Mouse (Mus musculus) fibroblast of lung, adult 2 months (primary cell): ENCODE results near the gene Dapp1.
"Not testable (repeated sequence)": the region's sequence is repeated elsewhere in the genome, so short reads cannot be mapped to it uniquely, and the experiment has no call there.

Experiments
- DNase-seq: peaks from one replicate; pipeline ENCODE4 v3.0.0-alpha.2; 2011; ENCODE audit warnings: low read depth

The Dapp1 gene

DNA sequence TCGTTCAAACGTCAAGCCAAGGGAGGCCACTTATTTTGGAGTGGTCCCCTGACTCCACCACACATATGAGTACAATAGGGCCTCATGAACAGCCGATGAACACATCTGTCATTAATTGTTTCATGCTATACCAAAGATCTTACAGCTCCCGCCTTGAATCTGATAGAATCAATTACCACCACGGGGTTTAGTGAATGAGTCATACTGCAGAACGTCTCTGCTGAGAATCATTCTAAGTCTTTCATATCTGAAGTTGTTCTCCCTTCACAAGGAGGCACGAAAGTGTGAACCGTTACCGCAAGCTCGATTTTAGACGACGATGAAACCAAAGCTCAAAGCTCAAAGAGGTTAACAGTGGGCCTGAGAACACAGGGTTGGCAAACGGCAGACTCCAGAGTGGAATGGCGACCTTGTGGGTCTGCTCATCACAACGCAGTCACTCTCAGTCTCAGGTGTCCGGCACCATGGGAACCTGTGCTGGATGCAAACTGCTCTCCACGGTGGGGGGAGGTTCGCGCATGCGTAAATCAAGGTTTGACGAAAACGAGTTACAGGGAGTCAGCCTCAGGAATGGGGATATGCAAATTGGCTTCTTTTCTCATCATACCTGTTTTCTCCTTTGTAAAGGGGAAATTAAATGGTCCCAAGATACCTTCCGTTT is 27.0 kb downstream of the Dapp1 start:
- no peak for DNase-seq

DNA sequence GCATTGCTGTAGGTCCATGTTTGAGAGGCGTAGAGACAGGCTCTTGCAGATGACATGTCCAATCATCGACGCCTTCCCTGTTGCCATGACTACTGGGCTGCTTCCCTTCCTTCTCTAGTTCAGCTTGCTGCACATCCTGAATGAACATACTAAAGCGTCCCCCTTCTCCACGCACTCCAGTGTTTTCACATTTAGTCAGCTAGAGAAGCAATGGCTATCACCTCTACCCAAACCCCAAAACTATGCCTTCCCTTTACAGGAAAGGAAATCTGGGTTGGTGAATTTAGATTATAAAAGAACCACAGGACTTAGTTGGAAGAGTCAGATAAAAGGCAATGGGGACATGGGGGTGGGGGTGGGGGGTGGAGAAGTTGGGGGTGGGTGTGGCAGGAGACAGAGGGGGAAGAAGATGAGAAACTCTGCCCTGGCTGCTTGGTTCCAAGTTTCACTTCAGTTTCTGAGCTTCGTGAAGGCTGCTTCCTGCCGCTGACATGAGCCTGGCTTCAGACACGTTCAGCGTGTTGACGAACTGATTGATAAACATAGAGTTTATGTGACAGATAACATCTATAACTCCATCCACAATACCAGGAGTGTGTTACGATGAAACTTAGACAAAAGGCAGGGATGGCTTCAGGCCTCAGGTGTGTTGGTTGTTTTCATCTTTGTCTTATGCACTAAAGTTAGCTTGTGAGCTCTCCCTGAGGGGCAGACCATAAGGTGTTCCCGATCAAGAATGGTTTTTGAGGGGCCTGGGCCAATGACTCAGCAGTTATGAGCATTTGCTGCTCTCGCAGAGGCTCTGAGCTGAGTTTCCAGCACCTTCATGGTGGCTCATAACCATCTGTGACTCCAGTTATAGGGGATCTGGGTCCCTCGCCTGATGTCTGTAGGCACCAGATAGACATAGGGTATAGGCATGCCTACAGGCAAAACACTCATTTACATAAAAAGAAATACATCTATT is 28.1 kb downstream of the Dapp1 start:
- DNase-seq: no peak

DNA sequence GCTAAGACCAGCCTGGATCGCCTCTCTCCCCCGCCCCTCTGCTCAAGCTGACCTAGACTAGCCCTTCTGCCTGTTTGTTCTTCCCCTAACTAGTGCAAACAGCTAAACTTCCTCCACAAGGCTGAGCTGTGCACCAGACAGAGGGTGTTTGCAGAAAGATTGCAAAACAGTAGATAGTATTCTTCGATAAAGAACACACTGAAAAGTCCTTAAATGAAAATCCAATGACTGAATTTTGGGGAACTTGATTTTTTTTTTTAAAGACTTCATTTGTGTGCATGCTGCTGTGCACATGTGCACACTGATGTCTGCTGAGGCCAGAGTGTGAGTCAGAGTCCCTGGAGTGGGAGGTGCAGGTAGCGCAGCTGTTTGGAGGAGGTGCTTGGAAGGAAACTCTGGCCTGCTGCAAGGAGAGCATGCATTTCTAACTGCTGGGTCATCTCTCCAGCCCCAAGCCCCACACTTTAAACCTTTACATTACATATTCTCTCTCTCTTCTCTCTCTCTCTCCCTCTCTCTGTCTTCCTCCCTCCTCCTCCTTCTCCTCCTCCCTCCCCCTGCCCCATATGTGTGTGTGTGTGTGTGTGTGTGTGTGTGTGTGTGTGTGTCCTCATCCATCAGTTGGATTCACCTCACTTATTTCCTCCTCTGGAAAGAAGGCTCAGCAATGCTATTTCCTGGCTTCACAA is 29.0 kb downstream of the Dapp1 start:
- peak; percentile 73 for DNase-seq

DNA sequence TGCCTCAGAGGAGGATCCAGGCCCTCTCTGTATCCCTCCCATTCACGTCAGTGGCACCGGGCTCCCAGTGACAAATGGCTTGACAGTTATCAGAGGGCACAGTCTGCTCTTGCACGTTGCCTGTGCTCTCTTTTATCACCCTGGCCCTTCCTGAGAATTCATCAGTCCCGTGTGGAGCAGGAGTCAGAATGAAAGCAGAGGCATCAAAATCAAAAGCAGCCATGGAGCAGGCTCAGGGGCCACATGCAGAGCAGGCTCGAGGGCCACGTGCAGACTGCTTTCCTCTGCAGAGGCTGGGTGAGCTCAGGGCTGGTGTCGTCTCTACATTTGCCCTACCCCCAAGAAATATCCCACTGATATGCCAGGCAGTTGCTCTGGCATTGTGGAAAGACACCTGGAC is 29.5 kb downstream of the Dapp1 start:
- DNase-seq: no peak

DNA sequence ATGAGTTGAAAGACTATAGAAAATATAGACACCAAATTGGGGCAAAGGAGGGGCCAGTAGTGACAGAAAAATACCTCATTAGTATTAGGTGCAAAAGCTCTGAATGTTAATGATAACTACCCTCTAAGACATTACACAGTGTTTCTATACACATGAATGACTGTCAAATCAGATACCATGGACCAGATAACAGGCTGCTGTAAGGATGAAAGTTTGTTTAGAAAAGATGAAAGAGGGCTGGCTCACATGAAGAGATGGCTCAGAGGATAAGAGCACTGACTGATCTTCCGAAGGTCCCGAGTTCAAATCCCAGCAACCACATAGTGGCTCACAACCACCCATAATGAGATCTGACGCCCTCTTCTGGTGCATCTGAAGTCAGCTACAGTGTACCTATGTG is 30.0 kb downstream of the Dapp1 start:
- DNase-seq: not testable (repeated sequence)

DNA sequence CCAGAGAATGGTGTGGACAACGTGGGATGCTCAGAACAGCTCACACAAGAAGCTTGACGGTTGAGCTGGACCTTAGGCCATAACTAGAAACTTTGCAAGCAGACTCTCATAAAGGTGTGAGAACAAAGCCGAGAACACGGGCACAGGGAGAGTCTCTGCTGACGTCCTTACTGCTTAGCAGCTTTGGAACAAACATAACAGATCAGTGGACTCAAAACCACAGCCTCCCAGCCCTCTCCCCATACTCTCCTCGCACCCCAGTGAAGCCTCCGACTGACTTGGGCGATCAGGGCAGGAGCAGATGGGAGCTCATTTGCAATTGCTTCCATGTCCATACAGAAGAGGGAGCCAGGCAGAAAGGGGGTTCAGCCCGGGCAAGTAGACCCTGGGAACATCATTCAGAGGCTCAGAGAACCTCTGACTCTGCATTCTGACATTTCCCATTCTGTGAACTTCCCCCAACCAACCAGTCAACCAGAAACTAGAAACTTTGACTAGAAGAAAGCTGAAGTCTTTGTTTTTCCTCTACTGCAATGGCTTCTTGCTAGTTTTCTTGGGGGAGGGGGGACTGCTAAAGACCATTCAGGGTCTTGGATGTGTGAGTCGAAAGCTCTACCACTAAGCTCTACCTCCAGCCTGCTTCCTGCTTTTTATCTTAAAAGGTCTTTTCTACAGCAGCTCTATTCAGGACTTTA is 31.0 kb downstream of the Dapp1 start:
- DNase-seq: no peak

DNA sequence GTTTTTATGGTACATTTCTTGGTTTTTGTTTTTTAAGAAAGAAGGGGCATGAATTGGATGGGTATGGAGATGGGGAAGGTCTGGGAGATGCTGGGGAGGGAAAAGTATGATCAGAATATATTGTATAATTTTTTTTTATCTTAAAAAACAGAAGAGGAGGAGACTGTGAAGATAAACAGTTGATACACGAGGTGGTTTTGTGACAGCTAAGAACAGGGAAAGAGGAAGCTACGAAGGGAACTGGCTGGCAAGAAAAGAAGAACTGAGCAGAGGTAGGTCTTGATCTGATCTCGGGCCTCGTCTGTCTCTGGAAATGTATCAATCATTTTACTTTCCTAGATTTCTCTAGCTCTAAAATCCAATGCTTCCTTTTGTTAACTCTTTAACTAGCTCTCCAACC is 33.8 kb downstream of the Dapp1 start:
- DNase-seq: no peak

DNA sequence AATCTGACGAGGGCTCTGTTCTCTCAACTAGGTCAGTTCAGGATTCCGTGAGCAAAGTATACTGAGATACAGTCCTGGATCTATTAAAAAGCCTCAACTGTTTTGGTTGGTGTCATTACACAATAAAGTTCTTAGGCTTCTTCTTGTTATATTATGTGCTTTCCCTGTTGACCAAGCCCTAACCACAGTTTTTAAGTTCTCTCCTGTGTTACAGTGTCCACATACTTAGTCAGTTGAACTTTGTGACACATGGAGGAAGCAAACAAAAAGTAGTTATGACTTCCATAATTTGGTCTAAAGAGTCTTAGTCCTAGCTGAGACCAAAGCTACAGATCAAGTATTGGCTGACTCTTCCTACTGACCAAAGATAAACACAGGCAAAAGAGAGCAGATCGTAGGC is 34.5 kb downstream of the Dapp1 start:
- DNase-seq: no peak

DNA sequence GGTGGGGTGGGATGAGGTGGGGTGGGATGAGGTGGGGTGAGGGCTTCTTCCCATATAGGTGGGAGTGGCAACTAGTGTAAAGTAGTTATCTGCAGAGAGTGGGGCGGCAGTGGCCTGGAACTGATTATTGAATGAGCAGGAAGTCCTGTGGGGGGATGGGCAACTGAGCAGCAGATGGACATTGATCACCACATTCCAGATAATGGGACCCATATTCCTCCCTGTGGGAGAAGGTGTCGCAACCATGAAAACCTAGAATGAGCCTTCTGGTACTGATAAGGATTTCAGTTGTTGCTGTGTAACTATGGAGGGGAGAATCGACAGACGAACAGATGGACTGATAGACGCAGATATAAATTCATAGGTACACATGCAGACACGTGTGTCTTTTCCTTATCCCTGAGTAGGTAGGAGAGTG is 37.6 kb downstream of the Dapp1 start:
- DNase-seq: no peak

DNA sequence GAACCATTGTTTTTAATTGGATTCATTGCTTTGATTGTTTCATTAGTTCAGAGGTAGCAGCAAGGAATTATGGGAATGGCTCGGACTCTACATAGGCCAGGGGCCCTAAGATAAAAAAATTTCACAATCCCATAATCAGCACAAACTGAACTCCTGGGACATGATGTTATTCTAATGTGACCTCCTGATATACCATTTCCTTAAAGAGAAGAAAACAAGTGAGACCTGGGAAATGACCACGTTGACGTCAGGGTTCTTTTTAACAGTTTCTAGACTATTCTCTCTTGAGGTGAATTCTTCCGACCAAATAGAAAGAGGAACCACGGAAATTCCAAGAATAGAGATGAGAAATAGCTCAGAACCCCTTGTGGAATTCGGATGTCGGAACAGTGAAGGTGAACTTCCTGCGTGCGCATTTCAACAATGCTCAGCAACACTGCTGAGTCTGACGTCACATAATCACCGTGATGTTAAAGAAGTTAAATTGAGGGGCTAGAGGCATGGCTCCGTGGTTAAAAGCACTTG is 39.2 kb downstream of the Dapp1 start:
- no peak for DNase-seq

DNA sequence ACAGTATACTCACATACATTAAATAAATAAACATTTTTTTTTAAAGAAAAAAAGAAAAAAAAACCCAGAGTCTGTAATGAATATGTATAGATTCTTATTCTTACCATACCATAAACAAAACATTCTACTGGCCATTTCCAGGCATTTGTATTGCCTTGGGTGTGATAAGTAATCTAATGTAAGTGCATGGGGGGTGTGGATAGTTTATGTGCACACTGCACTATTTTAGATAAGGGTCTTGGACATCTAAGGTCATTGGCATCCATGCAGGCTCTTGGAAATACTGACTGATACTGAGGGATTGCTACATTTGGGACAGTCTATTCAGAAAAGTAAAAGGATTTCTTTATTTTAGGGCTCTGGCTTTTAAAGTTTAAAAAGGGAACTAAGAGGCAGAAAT is 39.8 kb downstream of the Dapp1 start:
- no peak for DNase-seq

DNA sequence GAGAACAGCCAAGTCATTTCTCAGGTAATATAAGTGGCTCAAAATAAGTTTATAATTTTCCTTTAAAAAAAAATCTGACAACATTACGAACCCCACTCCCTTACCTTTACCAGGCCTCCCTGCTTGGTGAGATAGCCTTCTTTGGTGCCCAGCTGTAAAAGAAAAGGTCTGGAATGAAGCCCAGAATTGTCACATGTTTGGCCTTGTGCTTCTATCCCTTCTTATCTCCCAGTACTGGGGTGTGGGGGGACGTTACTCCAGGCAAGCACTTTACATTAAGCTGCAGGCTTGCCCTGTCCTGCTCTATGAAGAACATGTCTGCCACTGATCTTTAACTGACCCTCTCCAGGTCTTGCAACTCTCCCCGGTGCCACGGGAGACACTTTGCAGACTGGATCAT is 40.6 kb downstream of the Dapp1 start:
- no peak for DNase-seq

DNA sequence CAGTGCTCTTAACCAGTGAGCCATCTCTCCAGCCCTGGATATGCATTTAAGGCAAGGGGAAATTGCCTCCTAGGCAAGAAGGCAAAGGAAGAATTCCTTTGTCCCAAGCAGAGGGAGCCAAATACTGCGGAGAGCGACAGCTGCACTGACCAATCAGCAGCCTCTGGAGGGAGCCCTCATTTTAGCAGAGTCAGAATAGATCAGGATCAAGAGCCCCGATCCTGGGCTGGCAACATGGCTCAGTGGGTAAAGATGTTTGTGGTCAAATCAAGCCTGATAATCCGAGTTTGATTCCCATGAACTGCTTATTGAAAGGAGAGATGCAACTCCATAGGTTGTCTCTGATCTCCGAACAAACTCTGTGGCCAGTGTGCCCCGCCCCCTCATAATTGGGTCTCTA is 42.7 kb downstream of the Dapp1 start:
- no peak for DNase-seq

DNA sequence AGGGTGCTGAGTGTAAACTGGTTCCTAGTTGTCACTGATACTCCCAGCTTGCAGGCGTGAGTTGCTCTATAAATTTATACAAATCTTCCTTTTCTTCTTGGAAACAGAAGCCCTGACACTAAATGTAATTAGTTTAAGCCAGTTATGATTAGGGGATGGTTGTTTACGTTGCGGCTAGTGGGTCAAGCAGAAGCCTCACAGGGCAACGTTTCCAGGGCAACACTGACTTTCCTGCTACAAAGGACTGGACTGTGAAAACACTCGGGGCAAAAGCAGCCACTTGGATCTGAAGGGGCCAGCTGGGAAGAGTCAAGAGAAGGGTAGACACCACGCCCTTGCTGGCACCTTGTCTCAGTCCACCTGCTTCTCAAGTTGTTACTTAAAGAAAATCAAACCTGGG is 44.8 kb downstream of the Dapp1 start:
- DNase-seq: no peak

DNA sequence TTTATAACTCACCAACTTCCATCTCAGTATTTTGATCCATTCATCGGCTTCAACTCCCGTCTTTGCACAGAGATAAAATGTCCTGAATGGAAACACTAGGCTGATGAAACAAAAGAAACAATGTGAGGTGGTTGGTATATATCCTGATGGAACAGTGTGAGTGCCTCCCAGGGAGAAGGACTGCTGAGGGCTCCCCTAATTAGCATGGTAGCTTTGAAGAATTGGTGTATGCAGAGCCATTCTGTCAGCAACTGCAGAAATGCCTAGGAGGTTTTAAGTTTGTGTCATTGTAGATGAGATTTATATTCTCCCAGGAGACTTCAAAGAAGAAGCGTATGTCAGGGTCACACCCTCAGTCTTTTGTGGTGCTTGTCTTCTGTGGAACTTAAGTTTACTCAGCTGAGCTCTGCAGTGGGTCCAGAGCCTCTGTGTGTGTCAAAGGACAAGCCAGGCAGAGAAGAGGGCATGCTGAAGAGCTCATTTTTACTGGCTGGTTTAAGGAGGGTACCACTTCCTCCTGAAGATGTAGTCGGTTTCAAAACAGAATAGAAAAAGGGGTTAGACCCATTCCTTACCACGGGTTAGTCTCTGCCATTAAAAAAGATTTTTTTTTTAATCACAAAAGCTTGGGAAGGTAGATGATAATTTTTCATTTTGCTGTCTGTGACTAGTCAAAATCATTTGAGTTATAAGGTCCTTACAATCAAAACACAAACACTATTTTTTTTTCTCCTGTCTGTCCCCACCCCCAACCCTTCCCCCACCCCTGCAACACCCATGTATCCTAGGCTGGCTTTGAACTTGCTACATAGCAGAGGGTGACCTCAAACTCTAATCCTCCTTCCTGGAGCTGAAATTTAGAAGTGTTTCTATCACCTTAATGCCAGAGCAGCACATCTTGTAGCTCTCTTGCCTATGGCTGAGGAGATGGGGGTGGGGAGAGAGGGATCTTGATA is 45.5 kb downstream of the Dapp1 start:
- no peak for DNase-seq

DNA sequence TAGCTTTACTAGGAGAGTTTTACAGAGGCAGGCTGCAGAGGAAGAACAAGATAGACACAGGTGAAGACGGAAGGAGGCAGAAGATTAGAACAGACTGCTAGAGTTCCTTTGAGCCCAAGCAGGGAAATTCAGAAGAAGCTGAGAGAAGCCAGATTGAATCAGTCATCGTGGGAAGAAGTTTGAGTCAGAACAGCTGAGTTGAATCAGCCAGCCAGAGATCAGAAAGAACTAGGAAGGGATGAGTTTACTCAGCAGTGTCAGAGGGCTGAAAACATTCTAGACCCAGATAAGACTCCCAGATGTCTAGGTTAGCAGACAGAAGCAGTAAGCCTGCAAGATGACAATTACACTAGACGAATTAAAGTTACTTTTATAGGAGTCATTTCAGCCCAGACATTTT is 47.4 kb downstream of the Dapp1 start:
- no peak for DNase-seq

DNA sequence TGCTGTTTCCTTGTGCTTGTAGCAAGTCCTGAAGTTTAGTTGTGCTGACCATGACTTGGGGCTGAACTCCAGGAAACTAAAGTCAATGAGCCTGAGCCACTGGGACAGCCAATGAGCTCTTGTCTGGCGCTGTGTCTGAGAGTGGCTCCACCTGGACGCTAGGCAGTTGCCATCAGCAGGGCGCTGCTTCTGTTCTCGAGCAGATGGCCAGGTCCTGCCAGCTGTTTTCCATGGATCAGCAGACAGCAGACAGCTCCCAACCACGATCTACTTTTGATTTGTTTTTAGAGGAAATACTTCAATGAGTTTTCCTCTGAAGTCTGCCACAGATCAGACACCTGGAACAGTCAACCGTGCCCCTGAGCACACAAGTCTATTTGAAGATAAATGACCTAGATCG is 48.6 kb downstream of the Dapp1 start:
- DNase-seq: no peak

DNA sequence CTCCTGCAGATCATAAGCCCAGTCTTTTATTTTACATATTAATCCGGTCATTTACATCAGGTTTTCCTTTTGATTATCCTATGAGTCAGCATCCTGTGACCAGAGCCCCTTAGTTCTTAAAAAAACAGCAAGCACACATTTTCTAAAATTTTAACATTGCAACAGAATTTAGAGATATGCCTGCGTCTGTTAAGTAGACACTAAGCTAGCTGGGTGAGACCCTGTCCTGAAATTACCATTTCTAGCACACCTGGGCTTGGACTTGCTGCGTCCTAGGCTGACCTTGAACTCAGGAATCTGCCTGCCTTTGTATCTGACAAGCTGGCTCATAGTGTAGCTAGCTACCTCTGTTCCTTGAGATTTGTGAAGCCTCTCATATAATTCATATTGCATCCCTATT is 51.4 kb downstream of the Dapp1 start:
- no peak for DNase-seq

DNA sequence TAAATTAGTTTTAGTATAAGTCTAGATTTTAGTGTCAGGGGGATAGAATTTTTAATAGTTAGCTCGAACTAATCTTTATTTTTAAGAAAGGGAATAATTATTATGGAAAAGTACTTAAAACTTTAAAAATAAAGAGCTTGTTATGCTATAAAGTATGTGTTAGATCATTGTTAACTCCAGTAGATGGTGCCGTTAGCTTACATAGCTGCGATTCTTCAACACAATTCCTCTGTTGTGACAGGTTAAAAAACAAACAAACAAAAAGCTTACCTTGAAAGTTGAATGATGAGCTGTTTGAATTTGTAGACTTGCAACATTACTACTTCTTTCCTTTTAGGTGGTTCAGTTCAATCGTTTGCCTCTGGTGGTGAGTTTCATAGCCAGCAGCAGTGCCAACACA is 54.3 kb downstream of the Dapp1 start:
- DNase-seq: no peak

DNA sequence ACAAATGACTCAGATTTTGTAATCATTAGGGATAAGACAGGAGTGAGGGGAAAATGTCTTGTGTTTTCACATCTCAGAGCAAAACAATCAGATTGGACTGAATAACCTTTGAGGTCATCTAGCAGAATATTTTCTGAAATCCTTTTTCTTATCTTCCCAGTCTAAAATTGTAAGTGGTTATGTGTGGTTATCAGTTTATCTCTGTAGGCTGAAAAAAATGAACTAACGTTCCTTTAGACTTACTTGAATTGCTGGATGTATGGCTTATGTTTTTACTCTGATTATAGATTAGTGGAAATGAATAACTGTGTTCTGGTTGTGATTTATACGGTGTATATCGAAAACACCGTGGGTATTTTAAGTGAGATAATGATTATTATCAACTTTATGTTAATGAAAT is 60.8 kb downstream of the Dapp1 start:
- DNase-seq: no peak

DNA sequence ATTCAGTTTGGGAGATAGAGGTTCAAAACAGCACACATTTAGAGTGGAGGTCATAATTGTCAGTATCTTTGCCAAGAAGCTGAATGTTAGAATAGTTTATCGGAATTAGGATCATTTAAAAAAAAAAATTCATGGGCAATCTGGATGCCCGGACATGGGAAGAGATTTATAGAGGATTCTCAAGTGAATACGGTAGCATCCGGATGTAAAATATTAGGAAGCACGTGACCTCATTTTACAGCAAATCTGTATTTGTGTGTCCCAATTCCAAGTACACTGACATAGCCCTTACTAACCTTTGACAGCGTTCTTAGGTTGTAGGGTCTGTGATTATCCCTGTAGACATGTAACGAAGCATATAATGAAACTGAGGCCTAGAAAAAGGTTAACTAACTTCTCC is 61.9 kb downstream of the Dapp1 start:
- no peak for DNase-seq
